Mouse (Mus musculus) gonadal fat pad, adult 2 months (tissue): ENCODE results near the gene Glyctk. TPM values are rescaled to one million over a fixed set of nuclear protein-coding genes. Genes with fewer than 3 reads are reported as not detected.

Experiments used
- DNase-seq: peaks from one replicate; pipeline ENCODE4 v3.0.0-alpha.2; 2012; ENCODE audit warnings: low read depth
- polyA plus RNA-seq: library from polyadenylated mRNA; depleted of rRNA; stranded (reverse); fragments of >200 nt; gene quantifications from 2 replicates; pipeline ENCODE4 v1.2.3, GENCODE M21; 2012; rRNA removed

Glyctk gene
- polyA plus RNA-seq, 1 experiment, result 9.0 TPM

DNA sequence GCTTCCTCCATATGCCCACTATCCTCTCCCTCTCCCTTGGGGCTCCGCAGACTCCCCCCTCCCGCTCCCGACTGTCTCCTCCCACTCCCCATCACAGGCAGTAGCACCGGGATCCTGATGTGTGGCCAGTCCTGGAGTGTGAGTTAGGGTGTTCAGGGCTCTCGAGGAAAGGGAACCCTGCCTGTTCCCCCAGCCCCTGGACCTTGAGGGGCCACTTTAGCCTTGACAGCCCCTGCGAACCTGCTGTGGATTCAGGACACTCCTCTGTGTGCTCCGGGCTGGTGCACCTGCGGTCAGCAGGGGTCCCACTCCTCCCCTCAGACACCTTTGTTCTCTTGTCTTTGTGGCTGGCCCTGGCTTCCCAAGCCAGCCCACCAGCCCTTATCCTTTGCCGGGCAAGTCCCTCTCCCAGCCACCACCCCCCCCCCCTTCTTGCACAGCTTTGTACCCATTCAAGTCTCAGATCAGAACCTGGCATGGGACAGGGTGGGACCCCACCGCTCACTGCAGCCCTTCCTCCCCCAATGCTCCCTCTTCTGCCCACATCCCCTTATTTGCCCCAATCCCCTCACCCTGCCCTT, 10.0 kb downstream of the Glyctk start:
- DNase-seq, result no peak

DNA sequence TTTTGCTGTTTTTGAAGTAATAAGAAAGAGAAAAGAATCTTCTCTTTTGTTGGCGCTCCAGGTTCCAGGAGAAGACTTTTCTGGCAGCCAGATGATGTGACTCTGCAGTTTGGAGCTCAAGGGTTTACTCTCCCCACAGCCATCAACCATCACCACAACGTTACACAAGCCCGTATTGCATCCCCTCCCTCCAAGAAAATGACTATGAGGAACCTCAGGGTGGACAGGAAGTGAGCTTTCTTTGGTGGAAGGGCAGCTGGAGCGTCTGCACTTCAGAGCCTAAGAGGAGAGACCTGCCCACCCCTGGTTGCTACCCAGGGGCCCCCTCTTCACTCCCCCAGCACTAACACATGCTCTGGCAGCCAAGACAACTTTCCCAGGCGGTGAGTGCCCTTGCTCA, 10.7 kb downstream of the Glyctk start:
- no peak for DNase-seq

DNA sequence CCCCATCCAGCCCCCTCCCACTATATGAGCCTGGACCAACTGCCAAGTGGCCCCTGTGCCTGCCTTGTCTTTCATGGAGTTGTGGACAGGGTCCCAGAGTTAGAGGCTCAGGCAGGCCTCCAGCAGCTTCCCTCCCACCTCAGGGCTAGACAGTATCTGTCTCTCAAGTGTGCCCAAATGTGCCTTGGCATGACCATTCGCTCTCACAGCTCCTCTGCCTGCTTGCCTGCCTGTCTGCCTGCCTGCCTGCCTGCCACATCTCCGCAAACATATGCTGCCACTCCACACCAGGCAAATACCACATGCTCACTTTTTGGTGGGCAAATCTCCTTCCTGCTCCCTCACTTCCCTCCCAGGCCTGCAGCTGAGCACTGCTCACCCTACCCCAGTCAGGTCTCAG, 12.4 kb downstream of the Glyctk start:
- DNase-seq, result no peak

DNA sequence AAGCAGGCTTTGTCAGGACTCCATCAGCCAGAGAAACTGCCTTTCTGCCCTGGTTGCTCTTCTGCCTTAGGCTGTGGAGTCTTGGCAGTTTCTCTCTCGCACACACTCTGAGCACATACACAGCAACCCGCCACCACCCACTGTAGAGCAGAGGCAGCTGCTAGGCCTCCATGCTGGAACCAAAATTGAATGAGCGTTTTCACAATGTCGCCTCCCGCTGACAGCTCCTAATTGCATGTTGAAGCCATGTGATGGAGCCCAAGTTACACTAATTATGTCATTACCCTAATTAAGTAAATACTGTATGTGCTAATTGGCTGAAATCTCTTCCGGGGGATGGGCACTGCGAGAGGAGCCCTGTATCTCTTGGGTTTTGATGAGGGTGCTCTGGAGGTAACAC, 13.8 kb downstream of the Glyctk start:
- no peak for DNase-seq

DNA sequence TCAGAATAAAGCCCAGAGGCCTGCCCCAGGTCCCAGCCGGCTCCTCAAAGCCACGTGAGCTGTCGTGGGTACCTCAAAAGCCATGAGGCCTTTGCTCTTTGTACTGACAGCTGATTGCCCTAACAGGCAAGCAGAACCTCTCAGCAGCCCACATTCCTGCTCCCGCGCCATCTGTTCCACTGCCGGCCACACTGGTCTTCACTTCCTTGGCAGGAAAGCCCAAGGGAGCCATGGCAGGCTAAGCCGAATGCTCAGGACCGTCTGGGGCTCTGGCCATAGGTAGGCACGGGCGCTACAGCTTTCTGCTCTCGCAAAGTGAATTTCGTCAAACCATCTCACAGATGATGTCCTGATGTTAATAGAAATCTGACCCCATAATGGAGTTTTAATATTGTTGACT, 16.0 kb downstream of the Glyctk start:
- DNase-seq, result no peak

DNA sequence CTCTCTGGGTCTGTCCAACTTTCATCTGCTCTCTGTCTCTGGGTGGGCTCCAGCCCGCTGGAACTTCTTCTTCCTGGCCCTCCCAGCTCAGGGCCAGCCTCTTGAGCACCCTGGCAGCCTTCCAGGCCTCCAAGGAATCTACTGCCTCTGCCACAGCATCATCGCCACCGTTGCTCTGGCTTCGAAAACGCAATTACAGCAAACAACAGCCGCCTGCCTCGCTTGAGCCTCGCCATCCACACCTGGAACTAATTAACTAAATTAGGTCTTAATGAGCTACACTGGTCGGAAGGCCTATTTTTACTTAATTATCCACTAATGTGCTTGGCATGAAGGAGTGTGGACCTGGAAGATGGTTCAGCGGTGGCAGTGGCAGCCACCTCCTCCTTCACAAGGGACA, 18.2 kb downstream of the Glyctk start:
- no peak for DNase-seq

DNA sequence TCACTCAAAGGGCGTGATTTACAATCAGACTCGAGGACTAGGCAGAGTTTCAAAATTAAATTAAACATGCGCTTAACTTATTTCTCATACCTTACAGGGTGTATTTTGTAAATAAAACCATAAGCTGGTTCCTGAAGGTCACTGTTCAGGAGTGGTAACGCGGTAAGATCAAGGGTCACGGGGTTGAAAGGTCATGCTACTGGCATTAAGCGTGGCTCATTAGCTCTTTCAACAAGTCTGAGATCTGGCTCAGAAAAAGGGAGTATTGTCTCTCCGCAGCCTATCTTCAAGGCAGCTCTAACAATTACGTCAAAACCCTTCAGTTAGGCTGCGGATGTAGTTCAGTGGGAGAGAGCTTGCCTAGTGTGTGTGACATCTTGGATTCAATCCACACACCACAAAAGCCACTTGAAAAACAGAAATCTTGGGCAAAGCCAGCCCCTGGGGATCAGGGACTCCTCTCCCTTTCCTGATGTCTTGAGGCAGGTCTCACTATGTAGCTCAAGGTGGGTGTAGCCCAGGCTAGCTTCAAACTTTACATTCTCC, 20.2 kb downstream of the Glyctk start:
- no peak for DNase-seq

DNA sequence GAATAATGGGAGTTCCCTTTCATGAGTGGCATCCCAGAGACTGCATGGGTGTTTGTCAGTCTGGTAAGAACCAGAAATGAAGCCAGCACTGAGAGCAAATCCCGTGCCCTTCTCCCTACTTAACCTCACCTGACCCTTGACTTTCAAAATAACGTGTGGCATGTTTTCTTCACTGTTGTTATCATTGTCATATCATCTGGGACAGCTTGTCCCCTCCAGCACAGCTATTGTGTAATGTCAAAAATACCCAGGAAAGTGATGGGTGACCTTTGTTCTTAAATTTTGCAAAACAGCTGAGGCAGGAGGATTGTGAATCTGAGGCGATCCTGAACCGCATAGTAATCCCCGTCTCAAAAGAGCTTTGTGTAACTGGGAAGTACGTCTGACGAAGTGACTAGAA, 27.7 kb downstream of the Glyctk start:
- no peak for DNase-seq

DNA sequence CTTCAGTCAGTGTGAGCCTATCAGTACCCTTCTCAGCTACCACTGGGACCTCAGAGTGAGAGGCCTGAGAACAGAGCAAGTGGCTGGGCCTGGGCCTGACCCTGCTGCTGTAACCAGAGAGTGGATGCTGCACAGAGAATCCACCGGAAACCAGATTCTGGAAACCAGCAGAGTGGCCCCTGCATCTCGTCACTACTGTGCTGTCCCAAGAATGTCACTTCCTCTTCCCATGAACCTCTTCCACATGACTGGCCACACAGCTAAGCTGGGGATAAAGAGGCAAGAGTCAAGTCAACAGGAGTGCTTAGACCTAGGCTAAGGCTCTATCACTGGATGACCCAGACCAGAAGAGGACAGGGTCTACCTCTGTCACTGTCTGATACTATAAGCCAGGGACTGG, 28.9 kb downstream of the Glyctk start:
- DNase-seq, result no peak

DNA sequence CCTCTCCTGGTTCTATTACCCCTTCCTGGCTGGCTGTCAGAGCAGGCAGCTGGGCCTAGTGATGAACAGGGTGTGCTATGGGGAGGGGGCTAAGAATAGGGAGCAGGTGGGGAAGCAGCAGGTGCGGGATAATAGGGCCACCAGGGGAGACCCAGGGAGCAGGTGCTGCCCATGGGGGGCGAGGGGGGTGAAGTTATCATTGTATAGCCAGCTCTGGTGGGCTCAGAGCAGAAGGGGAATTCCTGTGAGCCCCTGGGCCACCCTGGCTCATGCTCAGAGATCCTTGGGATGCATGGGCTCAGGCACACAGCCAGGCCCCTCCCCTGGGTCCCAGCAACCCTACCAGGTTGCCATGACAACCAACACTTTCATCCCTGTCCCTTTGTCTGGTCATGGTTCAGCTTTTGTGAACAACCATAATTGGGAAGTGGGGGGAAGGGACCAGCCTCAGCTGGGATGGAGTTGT, 31.1 kb downstream of the Glyctk start:
- no peak for DNase-seq

DNA sequence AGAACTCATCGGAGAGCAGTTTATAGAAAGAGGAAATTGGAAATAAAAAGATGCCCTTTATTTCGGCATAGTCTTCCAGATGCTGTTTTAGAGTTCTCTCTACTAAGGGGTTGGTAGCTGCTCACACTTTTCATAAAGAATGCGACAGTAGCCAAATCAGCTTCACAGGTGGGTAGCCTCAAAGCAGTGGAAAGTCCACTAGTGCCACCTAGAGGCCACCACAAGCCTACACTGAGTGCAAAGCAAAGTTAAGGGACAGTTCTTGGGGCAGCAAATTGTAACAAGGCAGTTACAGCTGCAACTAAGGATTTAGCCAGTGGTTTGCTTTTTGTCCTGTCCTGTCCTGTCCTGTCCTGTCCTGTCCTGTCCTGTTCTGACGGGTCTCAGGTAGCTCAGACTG, 34.3 kb downstream of the Glyctk start:
- no peak for DNase-seq

DNA sequence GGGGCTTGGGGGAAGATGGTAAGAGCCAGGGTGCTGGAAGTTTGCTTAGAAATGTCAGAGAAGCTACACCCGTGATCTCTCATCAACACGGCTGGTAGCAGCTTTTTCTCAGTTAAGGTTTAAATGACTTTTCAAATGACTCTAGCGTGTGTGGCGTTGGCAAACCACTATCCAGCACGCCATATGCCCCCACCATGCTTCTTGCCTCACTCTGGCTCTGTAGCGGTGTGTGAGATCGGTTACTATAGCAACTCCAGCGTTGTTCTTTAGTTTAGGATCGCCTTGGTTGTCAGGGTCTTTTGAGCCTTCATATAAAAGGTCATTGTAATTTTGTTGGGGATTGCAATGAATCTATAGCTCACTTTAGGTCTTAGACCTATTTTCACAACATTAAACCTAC, 38.9 kb downstream of the Glyctk start:
- no peak for DNase-seq

DNA sequence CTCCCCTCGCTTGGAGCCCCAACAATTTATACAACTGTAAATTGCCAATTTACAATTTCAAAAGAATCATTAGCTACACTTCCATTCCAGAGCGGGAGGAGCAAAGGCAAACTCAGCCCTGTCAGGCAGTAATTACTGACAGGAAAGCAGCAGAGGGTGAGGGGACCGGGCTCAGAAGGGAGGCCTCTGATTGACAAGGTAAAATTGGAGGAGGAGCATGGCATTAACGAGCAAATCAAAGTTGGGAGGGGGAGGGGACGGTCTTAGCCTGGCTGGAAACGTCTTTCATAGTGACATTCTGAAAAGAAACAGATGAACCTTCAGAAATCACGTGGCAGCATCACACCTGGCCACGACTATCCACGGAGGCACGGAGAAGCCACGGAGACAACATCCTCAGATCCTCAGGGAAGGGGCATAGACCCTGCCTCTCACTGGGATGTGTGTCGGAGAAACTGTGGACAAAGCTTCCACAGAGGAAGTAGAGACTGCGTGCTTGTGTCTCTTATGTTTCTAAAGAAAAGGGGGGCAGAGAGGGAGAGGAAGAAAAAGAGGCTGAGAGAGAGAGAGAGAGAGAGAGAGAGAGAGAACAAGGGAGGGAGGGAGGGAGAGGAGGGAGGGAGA, 42.0 kb downstream of the Glyctk start:
- DNase-seq, result no peak

DNA sequence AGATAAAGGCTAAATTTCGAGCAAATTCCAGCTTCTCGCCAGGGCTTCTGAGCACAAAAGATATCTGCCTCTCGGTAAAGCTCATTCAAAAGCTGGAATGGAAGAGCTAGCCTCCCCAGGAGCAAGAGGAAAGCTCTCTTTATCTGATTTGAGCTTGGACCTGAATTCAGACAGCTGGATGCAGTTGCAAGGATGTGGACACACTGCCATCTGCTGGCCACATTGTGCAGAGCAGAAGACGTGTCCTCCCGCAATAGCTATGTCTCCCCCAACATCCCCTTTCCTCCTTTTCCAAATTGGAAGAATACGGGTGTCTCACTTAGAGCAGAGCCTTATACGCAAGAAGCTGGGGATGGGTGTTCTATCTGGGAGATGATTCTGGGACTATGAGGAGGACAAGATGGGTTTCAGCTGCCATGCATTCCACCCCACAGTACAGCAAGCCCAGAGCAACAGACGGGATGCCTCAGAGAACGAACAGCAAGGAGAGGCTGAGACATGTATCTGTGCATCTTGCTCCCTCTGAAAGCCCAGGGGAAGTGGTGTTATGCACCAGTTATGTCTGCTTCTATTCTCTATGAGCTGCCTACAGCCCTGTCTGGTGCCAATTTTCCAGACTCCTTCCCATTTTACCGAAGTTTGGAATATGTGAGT, 45.0 kb downstream of the Glyctk start:
- DNase-seq, result no peak

DNA sequence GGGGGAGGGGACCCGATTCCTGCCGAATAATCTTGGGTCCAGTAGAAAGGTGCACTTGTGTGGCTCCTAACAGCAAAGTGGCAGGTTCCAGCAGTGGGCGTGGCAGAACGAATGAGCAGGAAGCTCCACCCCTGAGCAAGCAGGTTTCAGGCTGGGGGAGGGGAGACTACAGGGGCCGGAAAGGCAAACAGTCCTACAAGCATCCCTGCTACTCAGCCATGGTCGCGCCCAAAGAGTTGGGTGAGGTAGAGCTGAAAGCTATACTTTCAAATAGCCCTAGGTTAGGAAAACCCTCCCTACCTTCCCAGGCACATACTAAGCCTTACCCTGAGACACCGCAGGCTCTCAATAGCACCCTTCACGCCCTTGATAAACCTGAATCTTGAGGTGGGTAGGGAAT, 51.7 kb downstream of the Glyctk start:
- DNase-seq, result no peak

DNA sequence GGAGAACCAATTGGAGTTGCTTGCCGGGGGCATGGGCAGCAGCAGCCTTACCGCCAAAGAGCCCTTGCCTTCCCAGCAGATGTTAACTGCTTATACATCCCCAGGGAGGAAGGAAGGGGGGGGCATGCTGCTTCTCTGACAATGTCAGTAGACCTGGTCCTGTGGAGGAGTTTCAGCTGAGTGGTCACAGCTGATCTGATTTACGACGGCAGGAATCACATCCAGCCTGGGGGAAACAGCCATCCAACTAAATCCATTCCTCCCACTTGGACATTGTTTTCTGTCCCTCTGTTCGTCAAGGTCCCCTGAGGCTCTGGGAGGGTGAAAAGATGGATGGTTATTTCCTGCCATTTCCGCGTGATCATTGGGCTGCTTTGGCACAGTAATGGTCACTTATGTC, 53.5 kb downstream of the Glyctk start:
- no peak for DNase-seq

Other genes with a start within 250 kb of the Glyctk start
- gene Col6a5, start 197.5 kb downstream of the Glyctk start, polyA plus RNA-seq, result 24.8 and 37.4 TPM in 2 replicates
- 43.0 and 61.0 TPM in 2 replicates for gene Col6a4, start 61.4 kb downstream of the Glyctk start, polyA plus RNA-seq
- 46.2 and 59.1 TPM in 2 replicates for gene Wdr82, start 12.8 kb upstream of the Glyctk start, polyA plus RNA-seq
- gene Ppm1m, start 41.6 kb upstream of the Glyctk start, polyA plus RNA-seq, result 71.6 and 104 TPM in 2 replicates
- 41.8 and 55.0 TPM in 2 replicates for gene Twf2, start 45.0 kb upstream of the Glyctk start, polyA plus RNA-seq
- gene Tlr9, start 64.5 kb upstream of the Glyctk start, polyA plus RNA-seq, result 4.0 and 5.2 TPM in 2 replicates
- 203 and 204 TPM in 2 replicates for gene Alas1, start 90.5 kb upstream of the Glyctk start, polyA plus RNA-seq
- gene Poc1a, start 122.9 kb upstream of the Glyctk start, polyA plus RNA-seq, result 5.4 and 5.6 TPM in 2 replicates
- gene Dusp7, start 210.5 kb upstream of the Glyctk start, polyA plus RNA-seq, result 43.8 and 53.6 TPM in 2 replicates